Mouse (Mus musculus): Measurements from ENCODE around the gene Glis2.
A peak's percentile ranks its signal among the peaks of the same experiment; 100 is the strongest.
"Not testable (repeated sequence)": the region's sequence is repeated elsewhere in the genome, so short reads cannot be mapped to it uniquely, and the experiment has no call there.

Gene Glis2

DNA sequence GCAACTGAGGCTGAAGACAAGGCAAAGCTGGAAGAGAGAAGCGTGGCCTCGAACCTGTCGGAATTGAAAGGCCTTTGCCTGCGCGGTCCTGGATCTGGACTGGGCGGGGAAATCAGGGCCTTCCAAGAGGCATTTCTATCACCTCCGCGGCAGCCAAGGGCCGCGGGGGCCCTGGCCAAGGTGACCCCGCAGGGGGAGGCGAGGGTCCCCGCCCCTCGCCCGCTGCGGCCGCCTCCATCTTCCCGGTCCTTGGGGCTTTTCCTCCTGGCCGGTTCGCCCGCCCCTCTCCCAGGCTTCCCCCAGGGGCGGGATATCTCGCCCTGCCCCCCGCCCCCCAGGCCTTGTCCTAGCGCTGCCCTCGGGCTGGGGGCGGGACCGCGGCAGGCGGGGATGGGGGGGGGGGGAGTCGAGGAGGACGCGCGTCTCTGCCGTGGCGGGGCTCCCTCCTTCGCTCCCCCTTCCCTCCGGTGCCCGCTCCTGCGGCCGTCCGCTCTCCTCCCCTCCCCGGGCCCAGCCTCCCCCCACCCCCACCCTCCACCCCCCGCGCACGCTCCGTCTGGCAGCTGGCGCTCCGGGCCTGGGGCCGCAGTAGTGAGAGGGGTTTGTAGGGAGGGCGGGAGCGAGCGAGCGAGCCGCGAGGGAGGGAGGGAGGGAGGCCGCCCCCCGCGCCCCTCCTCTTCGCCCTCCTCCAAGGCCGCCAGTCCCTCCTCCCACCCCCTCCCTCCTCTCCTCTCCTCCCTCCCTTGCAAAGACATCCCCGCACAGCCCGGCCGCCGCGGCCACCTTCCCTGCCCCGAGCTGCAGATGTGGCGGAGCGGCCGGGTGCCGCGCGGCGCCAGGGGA, at the start of gene Glis2:
Gene Glis2 (plus strand): TSS at position 743 of the 843 bp plus-strand sequence.
- DNase-seq, result peak; percentile 75 to 93

DNA sequence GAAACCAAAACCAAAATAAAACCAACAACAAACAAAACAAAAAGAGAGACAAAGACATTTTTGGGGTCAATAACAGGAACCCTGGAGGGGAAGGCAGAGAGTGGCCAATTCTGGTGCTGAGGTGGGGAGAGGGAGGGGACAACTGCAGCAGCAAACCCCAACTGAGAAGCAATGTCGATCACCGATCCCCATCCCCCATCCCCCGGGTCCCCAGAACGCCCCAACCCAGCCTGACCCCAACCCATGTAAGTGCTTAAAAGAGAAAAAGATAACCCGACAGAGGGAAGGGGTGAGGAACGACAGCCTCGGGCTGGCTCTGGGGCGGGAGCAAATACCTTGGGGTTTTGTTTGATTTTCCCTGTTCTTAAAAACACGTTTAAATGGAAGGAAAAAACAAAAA, 49.7 kb upstream of the Glis2 start:
- no peak for DNase-seq

DNA sequence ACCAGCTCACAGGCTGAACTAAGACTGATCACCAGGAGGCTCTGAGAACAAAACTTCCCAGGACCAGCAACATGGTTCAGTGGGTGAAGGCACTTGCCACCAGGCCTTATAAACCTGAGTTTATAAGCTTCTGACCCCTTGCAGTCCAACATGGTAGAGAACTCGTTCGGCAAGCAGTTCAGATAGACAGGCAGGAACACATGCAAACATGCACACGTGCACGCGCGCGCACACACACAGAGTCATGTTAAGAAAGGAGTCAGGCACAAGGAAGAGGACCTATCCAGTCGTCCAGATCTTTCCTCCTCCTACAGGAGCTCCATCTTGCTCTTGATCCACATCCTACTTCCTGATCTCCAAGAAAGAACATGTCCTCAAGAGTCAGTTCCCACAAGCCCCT, 47.7 kb upstream of the Glis2 start:
- DNase-seq, result no peak

DNA sequence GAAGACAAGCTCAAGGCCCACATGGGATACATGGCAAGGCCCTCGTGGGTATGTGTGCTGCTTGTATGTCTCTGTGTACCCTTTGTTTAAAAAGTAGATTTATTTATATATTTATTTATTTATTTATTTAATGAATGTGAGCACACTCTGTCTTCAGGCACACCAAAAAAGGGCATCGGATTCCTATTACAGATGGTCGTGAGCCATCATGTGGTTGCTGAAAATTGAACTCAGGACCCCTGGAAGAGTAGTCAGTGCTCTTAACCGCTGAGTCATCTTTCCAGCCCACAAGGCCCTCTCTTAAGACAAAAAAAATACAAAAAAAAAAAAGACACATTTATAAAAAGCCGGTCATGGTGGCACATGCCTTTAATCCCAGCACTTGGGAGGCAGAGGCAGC, 46.9 kb upstream of the Glis2 start:
- DNase-seq, result no peak

DNA sequence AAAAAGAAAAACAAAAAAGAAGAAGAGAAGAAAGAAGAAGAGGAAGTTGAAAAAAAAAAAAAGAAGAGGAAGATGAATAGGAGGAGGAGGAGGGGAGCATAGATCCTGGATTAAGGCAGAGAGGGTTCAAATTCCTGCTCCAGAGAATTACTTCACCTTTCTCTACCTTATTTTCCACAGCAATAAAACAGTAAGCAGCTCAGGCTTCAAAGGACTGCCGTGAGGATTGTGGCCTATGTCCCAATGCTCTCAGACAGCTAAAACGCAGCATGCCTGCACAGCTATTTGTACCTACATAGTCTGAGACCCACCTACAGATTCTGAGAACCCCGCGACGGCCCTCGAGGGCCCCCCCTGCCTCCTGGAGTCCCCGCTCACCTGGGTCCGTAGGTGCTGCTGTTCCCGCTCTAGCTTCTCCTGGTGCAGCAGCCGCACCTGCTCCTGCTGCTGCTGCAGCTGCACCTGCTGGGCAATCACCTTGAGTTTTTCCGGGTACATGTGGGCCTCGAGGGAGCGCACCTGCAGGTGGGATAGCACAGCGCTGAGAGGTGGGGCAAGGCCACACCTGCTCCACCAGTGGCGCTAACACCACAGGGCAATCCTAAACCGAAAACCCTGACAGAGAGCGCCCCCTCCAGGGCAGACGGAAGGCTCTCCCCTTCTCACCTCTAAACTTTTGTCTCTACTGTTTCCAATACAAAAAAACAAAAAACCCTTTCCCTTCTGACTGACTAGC, 45.4 kb upstream of the Glis2 start:
- peak in 1 of 2 experiments; percentile 37 for DNase-seq

DNA sequence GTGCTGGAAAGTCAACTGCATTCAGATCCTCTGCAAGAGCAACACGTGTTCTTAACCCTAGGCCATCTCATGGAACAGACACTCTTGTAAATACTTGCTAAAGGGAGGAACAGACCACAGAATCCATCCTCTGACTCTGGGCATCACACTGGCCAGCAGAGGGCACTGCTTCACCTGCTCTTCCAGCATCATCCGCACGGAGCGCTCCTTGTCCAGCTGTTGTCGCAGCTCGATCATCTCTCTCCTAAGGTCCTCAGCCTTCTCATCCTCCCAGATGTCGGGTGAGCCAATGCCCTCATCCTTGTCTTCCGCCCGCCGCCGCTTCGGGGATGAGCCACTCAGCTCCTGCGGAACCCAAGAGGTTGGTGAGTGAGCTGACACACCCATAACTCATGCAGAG, 43.5 kb upstream of the Glis2 start:
- DNase-seq, result peak; percentile 82 to 84

DNA sequence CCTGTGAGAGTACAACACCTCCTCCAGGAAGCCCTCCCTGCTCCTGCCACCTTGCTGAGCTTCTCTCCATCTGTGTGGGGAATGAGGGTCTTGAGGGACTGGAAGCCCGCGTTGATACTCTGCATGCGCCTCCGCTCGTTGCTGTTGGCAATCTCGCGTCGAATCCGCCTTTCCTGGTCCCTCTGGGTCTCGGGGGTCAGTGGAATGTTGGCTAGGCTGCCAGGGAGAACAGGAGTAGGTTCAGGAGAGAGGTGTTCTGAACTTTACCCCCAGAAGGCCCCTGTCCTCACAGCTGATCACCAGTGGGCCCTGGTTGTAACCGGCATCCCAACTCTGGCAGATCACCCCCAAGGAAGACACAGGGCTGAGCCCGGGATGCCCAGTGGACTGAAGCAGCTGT, 42.6 kb upstream of the Glis2 start:
- peak in 1 of 2 experiments; percentile 38 for DNase-seq

DNA sequence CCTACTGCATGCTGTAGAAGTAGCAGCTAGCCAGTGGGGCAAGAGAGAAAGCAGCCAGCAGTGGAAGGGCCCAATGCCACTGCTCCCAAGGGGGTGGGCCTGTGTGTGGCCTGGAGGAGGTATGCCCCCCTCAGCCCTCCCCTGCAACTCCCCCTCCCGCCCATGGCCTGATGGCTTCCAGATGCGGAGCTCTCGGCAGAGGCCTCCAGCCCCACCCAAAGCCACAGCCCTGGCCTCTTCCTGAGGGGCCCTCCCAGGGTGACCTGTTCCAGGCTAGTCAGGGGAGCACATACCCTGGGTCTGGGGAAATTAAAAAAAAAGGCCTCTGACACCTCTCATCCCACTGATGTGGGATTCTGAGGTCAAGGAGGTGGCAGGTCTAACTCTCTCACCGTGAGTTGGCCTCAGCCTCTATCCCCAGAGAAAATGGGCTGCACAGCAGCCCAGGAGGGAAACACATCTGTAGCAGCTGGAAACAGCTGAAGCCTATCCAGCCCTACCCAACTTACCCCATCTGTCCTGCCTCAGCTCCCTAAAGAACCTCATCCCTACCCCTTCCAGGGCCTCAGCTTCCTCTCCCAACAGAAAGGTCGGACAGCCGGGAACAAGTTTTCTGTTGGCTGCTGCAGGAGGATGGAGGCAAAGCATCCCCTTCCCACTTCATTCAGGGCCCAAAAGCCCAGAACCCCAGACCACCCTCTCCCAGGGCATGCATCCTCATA, 41.5 kb upstream of the Glis2 start:
- peak in 1 of 2 experiments; percentile 36 for DNase-seq

DNA sequence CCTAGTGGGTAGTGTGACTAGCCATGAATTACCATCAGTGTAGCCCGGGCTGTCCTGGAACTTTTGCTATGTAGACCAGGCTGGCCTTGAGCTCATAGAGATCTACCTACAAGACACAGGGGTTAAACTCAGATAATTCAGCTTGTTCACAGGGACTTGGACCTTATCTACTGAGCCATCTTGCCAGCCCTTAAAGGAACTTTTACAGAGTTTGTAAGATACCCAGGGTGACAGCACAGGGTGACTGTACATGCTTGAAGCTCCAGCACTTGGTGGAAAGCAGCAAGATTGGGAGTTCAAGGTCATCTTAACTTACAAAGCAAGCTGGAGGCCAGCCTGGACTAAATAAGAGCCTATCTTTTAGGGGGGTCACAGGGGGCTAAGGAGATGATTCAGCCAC, 39.0 kb upstream of the Glis2 start:
- no peak for DNase-seq

DNA sequence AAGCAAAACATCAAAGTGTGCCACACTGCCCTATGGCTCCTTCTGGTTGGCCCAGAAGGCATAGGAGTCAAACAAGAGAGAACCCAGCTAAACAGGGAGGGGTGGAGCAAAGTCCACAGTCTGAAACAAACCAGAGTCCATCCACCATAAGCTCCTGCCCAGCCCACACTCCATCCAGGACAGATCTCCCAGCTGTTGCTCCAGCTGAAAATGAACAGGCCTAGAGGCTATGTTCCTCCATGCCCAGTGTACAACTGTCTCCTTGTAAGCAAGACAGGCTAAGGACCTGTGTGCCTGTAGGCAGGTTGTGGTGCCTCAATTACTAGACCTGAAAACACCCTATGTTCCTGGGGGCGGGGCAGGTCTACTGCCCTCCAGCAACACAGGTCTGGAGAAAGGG, 37.4 kb upstream of the Glis2 start:
- DNase-seq, result peak; percentile 66 to 84

DNA sequence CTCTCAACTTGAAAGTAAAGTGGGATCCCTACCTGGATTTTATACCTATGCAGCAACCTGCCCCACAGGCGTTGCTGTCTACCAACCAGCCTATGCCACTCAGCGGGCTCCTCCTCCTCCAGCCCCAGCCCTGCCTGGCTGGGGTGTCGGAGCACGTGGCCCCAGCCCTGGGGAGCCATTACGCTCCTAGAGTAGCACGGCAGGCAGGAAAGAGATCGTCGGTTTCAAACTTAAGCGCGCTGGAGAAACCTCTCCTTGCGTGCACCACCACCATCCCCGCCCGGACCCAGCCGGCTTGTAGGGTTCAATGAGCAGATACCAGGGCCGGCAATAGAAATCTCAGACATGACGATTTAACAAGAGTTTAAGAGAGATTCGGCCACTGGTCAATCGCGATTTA, 36.6 kb upstream of the Glis2 start:
- peak; percentile 76 to 93 for DNase-seq

DNA sequence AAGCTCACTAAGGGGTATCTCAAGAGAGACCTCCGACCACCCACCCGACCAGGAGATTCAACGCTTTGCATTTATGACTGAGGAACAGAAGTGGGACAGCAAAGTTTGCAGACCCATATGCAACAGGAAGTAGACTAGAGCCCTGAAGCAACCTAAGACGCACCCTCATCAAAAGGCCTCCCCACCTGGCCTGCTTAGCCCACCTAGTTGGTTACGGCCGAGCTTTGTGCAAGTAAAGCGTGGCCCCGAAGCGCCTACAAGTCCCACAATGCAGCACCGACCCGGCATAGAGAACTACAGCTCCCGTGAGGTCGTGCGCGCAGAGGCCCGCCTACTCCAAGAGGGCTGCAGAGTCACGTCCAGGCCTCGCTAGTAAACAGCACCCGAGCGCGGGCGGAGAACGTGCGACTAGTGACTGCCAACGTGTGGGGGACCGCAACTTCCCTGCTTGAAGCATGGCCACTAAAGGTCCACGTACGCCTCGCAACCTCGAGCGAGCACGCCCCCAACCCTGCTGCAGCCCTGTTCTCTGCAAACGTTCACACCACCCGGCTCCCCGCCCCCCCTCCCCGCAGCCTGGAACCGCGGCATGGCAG, 36.0 kb upstream of the Glis2 start:
- DNase-seq, result peak; percentile 92 to 96

DNA sequence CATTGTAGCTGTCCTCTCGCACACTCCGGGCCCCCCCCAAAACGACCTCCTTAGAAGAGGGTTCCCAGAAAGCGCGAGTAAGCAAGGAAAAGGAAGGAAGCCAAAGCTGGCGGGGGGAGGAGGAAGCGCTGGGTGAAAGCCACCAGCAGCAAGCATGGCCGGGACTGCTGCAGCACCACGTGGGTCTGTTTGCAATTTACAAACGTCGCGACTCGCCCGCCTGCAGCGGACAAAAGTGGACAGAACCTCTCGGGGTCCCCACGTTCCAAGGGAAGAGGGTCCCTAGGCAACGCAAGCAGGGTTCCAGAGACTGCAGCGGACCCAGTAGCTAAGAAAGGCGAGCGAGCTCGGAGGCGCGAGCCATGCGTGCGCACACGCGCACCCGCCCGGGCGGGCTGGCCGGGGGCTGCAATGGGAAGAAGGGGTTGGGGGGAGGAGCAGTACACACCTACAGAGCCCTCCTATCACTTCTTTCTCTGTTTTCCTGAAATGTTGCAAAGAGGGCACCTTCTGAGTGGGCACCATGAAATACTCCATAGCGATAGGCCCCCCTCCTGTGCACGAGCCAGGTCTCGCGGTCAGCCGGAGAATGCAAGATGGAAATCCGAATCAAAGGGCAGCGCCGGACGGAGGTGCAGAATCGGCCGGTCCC, 35.4 kb upstream of the Glis2 start:
- peak; percentile 72 to 83 for DNase-seq

DNA sequence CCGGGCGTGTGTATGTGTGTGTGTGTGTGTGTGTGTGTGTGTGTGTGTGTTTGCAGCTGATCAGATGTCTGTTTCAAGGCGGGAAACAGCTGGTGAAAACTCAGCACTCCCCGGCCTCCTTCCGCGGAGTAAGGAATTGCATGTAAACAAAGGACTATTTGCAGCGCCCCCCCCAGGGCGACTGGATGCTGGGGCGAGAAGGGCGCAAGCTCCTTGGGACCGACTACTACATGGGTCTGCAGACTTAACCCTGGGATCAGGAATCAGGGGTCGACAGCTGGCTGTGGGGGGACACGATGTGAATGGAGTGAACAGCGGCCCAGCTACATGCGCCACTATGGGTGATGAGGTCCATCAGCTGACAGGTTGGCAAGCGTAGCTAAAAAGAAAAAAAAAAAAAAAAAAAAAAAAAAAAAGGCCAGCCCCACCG, 34.8 kb upstream of the Glis2 start, which contains the start of gene Tfap4:
Gene Tfap4 (minus strand): TSS at position 140 of the 430 bp plus-strand sequence.
- peak; percentile 88 to 93 for DNase-seq

DNA sequence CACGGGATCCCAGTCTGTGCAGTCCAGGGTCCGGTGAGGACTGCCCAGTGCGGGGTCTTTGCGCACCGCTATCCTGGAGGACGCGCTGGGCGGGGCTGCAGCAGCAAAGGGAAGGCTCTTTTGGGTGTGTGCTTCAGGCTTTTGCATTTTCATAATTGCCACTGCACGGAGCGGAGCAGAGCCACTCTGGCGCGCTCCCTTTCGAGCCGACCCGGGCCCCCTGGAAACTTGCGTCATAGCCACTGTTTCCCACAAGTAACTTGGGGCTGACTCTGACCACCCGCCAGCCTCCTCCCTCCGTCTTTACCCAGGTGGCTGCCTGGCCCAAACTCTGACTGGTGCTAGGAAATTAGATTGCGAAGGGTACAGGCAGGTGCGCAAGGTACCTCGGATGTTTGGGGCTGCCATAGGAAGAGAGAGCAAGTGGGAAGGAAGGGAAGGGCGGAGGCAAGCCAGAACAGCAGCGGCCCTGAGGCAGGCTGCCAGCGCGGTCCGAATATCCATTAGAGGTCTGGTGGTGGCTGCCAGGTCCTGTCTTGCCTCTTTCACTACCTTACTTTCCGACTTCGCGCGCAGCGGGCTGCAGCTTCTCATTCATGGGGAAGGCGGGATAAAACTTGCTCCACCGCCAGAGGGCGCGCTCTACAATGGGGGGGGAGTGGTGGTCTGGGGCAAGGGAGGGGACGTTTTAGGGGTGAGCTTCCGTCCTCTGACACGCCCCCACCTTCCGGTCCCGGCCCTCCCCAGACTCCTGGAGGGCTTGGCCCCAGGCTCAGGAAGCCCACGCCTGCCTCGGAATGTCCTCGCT, 34.2 kb upstream of the Glis2 start:
- DNase-seq, result peak; percentile 86 to 88

DNA sequence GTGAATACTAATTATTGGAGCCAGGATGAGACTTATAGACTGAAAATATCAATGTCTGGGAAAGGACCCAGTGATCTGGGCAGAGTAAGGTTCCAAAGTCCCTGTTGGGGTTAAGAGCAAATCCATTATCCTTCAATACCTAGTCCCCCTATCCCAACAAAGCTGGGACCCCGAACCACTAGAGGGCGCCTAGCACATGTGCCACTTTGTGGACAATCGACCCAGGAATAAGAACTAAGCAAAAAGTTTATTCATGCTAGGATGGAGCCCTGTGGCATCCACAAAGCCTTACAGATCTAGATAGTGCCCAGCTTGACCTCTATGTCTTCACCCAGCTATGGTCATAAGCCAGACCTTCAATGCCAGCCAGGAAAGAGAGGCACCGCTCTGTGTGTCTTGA, 26.6 kb upstream of the Glis2 start:
- peak; percentile 89 to 96 for DNase-seq

DNA sequence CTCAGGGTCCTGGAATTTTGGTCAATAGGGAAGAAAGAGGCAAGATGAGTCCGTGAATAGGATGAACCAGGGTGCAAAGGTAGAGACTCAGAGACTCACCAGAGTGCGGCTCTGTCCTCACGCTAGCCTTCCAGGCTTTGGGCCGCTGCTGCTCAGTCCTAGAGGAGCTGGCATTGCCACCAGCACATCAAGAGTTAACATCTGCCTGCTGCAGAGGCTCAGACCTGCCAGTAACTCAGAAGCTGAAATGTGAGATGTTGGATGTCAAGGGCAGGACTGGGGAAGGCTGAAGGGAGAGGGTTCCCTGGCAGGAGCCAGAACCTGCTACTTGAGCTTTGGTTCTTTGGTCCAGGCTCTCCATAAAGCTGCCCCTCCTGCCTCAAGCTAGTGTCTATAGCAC, 23.8 kb upstream of the Glis2 start:
- DNase-seq, result no peak

DNA sequence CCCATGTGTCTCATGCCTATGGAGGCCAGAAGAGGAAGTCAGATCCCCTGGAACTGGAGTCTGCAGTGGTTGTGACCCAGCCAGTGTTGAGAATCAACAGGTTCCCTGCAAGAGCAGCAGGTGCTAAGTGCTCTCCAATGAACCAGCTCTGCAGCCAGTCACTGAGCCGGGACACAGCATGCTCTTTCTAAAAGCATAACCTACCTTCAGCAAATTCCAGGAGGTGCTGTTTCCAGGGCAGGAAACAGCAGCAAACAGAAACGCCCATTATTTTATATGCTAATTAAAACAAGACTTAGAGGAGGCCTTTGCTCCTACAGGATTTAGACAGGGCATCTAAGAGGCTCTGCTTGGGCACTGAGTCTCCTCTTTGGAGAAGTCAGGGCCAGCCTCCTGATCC, 18.5 kb upstream of the Glis2 start:
- peak; percentile 16 to 55 for DNase-seq

DNA sequence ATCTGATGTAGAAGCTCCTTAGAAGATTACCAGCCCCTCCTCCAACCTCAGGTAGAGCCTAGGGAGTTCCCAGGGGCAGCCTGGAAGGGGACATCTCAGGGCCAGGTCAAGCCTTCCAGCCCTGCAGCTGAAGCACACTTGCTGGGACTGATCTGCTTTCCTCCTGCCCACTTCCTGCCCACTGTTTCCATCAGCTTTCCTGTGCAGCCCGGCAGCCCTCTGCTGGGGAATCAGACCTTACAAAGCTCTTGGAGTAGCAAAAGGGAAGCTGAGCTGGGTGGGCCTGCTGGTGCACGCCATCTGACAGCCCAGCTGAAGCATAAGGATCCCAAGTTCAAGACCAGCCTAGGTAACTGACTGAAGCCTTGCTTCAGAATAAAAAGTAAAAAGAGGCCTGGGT, 17.6 kb upstream of the Glis2 start:
- no peak for DNase-seq

DNA sequence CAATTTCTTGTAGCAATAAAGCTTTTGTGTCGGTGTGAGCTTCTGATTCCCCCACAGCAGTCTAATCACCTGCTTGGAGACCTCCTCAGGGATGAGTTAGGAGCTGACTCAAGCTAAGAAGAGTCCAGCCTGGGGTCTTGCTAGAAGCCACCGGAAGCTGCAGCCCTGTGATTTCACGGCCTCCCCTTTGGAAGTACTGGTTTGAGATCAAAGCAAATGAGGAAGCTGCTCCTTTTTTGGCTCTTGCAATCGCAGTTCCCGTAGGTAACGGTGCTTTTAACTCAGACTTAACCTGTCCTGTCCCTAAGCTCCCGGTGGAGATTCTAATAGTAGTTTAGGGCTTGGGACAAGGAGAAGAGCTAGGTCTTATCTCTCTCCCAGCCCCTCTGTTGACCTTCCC, 15.9 kb upstream of the Glis2 start:
- DNase-seq, result no peak

DNA sequence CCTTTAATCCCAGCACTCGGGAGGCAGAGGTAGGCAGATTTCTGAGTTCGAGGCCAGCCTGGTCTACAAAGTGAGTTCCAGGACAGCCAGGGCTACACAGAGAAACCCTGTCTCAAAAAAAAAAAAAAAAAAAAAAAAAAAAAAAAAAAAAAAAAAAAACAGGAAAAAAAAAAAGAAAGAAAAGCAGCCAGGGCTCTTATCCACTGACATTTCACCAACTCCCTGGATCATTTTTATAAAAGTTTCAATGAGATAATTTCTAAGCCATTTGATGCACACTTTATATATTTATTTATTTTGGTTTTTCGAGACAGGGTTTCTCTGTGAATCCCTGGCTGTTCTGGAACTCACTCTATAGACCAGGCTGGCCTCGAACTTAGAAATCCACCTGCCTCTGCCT, 13.3 kb upstream of the Glis2 start:
- DNase-seq, result not testable (repeated sequence)

Data from kidney, postnatal 25 days (tissue).